Mouse (Mus musculus) layer of hippocampus, adult 18-20 months (tissue): Measurements from ENCODE around the gene Polg. TPM values are rescaled to one million over a fixed set of nuclear protein-coding genes. Genes with fewer than 3 reads are reported as not detected.

Experiments
- microRNA-seq, 2 experiments: library from miRNA; unstranded; fragments of <30 nt; microRNA quantifications; one replicate each; pipeline ENCODE4 v1.2.0; 2021
- total RNA-seq, 2 experiments: library from RNA; stranded (reverse); gene quantifications; 2 replicates each; pipeline ENCODE4 v1.2.3; 2021

Polg gene
- total RNA-seq, 2 experiments from 2014 or later: 81.6 to 81.7 TPM

Small RNA genes within 50 kb of the gene (microRNA-seq; reads per million reads assigned to microRNA genes)
- gene Mir9-3: 78.0 to 127 reads per million in 2 experiments

Other genes with a start within 250 kb of the Polg start
- 10 to 100 TPM; 62.0 to 65.6 TPM for gene Abhd2, start 193.2 kb downstream of the Polg start, total RNA-seq
- 10 to 100 TPM; 22.4 to 23.9 TPM for gene Rlbp1, start 79.3 kb downstream of the Polg start, total RNA-seq
- under 1 TPM; 0.27 to 0.33 TPM for gene Fanci, start 74.4 kb downstream of the Polg start, total RNA-seq
- gene Rhcg, start 151.3 kb upstream of the Polg start, total RNA-seq: 1 to 10 TPM in 1 of 2 experiments, under 1 TPM in 1; 0.82 to 1.8 TPM
- not detected for gene Ticrr, start 193.8 kb upstream of the Polg start, total RNA-seq
- 1 to 10 TPM; 1.5 TPM for gene Kif7, start 249.4 kb upstream of the Polg start, total RNA-seq